Comparison of ENCODE assay signal across 18 mouse cellular contexts in genomic region chr1:23099791-23100190, GRCm38 (mm10). TPM values are rescaled to one million over a fixed set of nuclear protein-coding genes. Genes with fewer than 3 reads are reported as not detected.
"Had no signal": no experiment of that assay in that cellular context is flagged by ENCODE, and none has a peak within 500 bp of the region (broad histone marks: within the 10 kb centered on the region; RNA-seq: fewer than 3 reads in every experiment).

No protein-coding gene starts in this region.

- H3K27ac ChIP-seq: limb, embryonic 13.5 days; liver, embryonic 15.5 days; midbrain, embryonic 10.5 days; neural tube, embryonic 15.5 days had no signal

- H3K9ac ChIP-seq: limb, embryonic 13.5 days; liver, embryonic 15.5 days; lung, embryonic 14.5 days; neural tube, embryonic 15.5 days had no signal

- H3K36me3 ChIP-seq: limb, embryonic 13.5 days; liver, embryonic 15.5 days; midbrain, embryonic 10.5 days; neural tube, embryonic 15.5 days had no signal

- H3K4me1 ChIP-seq: limb, embryonic 13.5 days; liver, embryonic 15.5 days; midbrain, embryonic 10.5 days; neural tube, embryonic 15.5 days had no signal

- DNase-seq: kidney, postnatal 10 days; kidney, postnatal 4 days; left cerebral cortex, postnatal 4 days; lung, embryonic 14.5 days; lung, postnatal 10 days; lung, postnatal 4 days; midbrain, embryonic 14.5 days; thymus, adult 2 months; thymus, postnatal 25 days had no signal

- H3K27me3 ChIP-seq: limb, embryonic 13.5 days; liver, embryonic 15.5 days; neural tube, embryonic 15.5 days had no signal

- H3K4me3 ChIP-seq: limb, embryonic 13.5 days; liver, embryonic 15.5 days; midbrain, embryonic 10.5 days; myocyte; neural tube, embryonic 15.5 days had no signal

- H3K4me2 ChIP-seq: limb, embryonic 13.5 days; liver, embryonic 15.5 days; lung, embryonic 14.5 days; neural tube, embryonic 15.5 days had no signal

- H3K9me3 ChIP-seq: limb, embryonic 13.5 days; liver, embryonic 15.5 days; midbrain, embryonic 10.5 days; neural tube, embryonic 15.5 days had no signal

RNA-seq across cellular contexts. Expression of gene 4933415F23Rik, which starts 2.3 kb away (rescaled TPM):
- polyA plus RNA-seq: limb, embryonic 13.5 days; liver, adult 2 months; liver, embryonic 15.5 days; lung, embryonic 14.5 days; midbrain, embryonic 10.5 days; midbrain, embryonic 14.5 days; myocyte; neural tube, embryonic 11.5 days; stomach, embryonic 14.5 days; urinary bladder, adult 2 months had no signal
